Mouse (Mus musculus): ENCODE results near the gene A3galt2.

Gene A3galt2

GRCm38 (mm10) chr4:128801675-128802465 lies 46.7 kb downstream of the A3galt2 start:
- no peak for DNase-seq (ENCODE audit: low spot score)

- DNase-seq (ENCODE audit: low spot score) = no peak
Observed at GRCm38 (mm10) chr4:128803569-128803968, 48.4 kb downstream of the A3galt2 start.

- DNase-seq (ENCODE audit: low spot score) = no peak
Observed at GRCm38 (mm10) chr4:128804426-128805149, 49.4 kb downstream of the A3galt2 start.

GRCm38 (mm10) chr4:128805150-128806042 lies 50.2 kb downstream of the A3galt2 start:
- DNase-seq (ENCODE audit: low spot score) = peak; percentile 52

- peak; percentile 43 for DNase-seq (ENCODE audit: low spot score)
Observed at GRCm38 (mm10) chr4:128806043-128806826, 51.1 kb downstream of the A3galt2 start, which contains the start of gene Zfp362. Gene Zfp362, minus strand, starts transcription at chr4:128806045.

GRCm38 (mm10) chr4:128806827-128807179 lies 51.6 kb downstream of the A3galt2 start:
- peak; percentile 79 for DNase-seq (ENCODE audit: low spot score)

- DNase-seq (ENCODE audit: low spot score) = peak; percentile 81
Observed at GRCm38 (mm10) chr4:128811382-128812056, 56.4 kb downstream of the A3galt2 start.

- no peak for DNase-seq (ENCODE audit: low spot score)
Observed at GRCm38 (mm10) chr4:128817011-128817410, 61.8 kb downstream of the A3galt2 start.

All from urinary bladder, postnatal 14 days (tissue).